Mouse (Mus musculus): ENCODE results near the gene Prr7. TPM values are rescaled to one million over a fixed set of nuclear protein-coding genes. Genes with fewer than 3 reads are reported as not detected.
A peak's percentile ranks its signal among the peaks of the same experiment; 100 is the strongest.

Prr7 gene
- total and polyA plus RNA-seq, 2 experiments from 2014 or later: 7.8 to 108 TPM

GRCm38 (mm10) chr13:55483593-55483992, 19.5 kb downstream of the Prr7 start:
- no peaks in the 10 kb centered on the region for H3K9me3 ChIP-seq (ENCODE audit: low read length)

GRCm38 (mm10) chr13:55484520-55485088, 20.5 kb downstream of the Prr7 start:
- Histone ChIP-seq H3K4me1 (ENCODE audit: insufficient read depth) (peaks cover 24% of the 10 kb centered on the region), H3K4me2 (ENCODE audit: low read depth) (peak overlapping the region; percentile 97), H3K9me3 (ENCODE audit: low read length) (no peaks in the 10 kb centered on the region), H3K27me3 (ENCODE audit: insufficient read depth, low read length) (no peaks in the 10 kb centered on the region), H3K4me3 (ENCODE audit: low read depth, low read length) (peak overlapping the region; percentile 74), H3K27ac (ENCODE audit: low read depth, low read length) (peak overlapping the region; percentile 92), H3K9ac (peak overlapping the region; percentile 97), H3K36me3 (ENCODE audit: insufficient read depth) (peaks cover 36% of the 10 kb centered on the region)
- no peak for ATAC-seq
- 14% methylated on average over 7 of the region's 7 CpGs for WGBS
- no peak for DNase-seq
- TF ChIP-seq CTCF (IDR thresholded peaks at IDR 0.05; ENCODE audit: low read depth): no peak

More at GRCm38 (mm10) chr13:55483593-55483992, 19.5 kb downstream of the Prr7 start:
- Histone ChIP-seq H3K4me1 (ENCODE audit: insufficient read depth) (peaks cover 24% of the 10 kb centered on the region), H3K36me3 (ENCODE audit: insufficient read depth) (peaks cover 46% of the 10 kb centered on the region), H3K4me2 (ENCODE audit: low read depth) (peak overlapping the region; percentile 97), H3K9ac (peak overlapping the region; percentile 97), H3K27me3 (ENCODE audit: insufficient read depth, low read length) (no peaks in the 10 kb centered on the region), H3K4me3 (ENCODE audit: low read depth, low read length) (peak overlapping the region; percentile 74), H3K27ac (ENCODE audit: low read depth, low read length) (peak overlapping the region; percentile 92)
- TF ChIP-seq CTCF (IDR thresholded peaks at IDR 0.05; ENCODE audit: low read depth): no peak
- 4% methylated on average over 15 of the region's 15 CpGs for WGBS
- peak; percentile 95 for DNase-seq
- peak; percentile 85 for ATAC-seq

- H3K4me2 ChIP-seq (ENCODE audit: low read depth): peak overlapping the region; percentile 97
- TF ChIP-seq CTCF (IDR thresholded peaks at IDR 0.05; ENCODE audit: low read depth): no peak
- H3K36me3 ChIP-seq (ENCODE audit: insufficient read depth): peaks cover 20% of the 10 kb centered on the region
- DNase-seq: no peak
- no peaks in the 10 kb centered on the region for H3K9me3 ChIP-seq (ENCODE audit: low read length)
- H3K27me3 ChIP-seq (ENCODE audit: insufficient read depth, low read length): no peaks in the 10 kb centered on the region
- no peak for ATAC-seq
- H3K9ac ChIP-seq: peak overlapping the region; percentile 97
- peaks cover 24% of the 10 kb centered on the region for H3K4me1 ChIP-seq (ENCODE audit: insufficient read depth)
- peak overlapping the region; percentile 97 for H3K27ac ChIP-seq (ENCODE audit: low read depth, low read length)
- 21% methylated on average over 14 of the region's 14 CpGs for WGBS
- peak overlapping the region; percentile 74 for H3K4me3 ChIP-seq (ENCODE audit: low read depth, low read length)
Measured at GRCm38 (mm10) chr13:55486029-55486794, 22.1 kb downstream of the Prr7 start.

- Histone ChIP-seq H3K27me3 (ENCODE audit: insufficient read depth, low read length) (no peaks in the 10 kb centered on the region), H3K9me3 (ENCODE audit: low read length) (no peaks in the 10 kb centered on the region), H3K4me2 (ENCODE audit: low read depth) (peak overlapping the region; percentile 97), H3K4me3 (ENCODE audit: low read depth, low read length) (peak overlapping the region; percentile 74), H3K27ac (ENCODE audit: low read depth, low read length) (peak overlapping the region; percentile 97), H3K4me1 (ENCODE audit: insufficient read depth) (peaks cover 24% of the 10 kb centered on the region), H3K36me3 (ENCODE audit: insufficient read depth) (peaks cover 12% of the 10 kb centered on the region), H3K9ac (peak overlapping the region; percentile 97)
- ATAC-seq (peak; percentile 32), DNase-seq (peak; percentile 75)
- TF ChIP-seq CTCF (IDR thresholded peaks at IDR 0.05; ENCODE audit: low read depth): no peak
- under 1% methylated on average over 29 of the region's 29 CpGs for WGBS
Measured at GRCm38 (mm10) chr13:55486916-55487577, 23.0 kb downstream of the Prr7 start.

GRCm38 (mm10) chr13:55487578-55488498, 23.8 kb downstream of the Prr7 start, which contains the start of gene Dbn1:
Dbn1 (minus strand) TSS chr13:55488111.
- H3K4me1 ChIP-seq (ENCODE audit: insufficient read depth): peaks cover 21% of the 10 kb centered on the region
- no peaks in the 10 kb centered on the region for H3K9me3 ChIP-seq (ENCODE audit: low read length)
- H3K4me3 ChIP-seq (ENCODE audit: low read depth, low read length): peak within 1 kb of the TSS; percentile 74
- H3K4me2 ChIP-seq (ENCODE audit: low read depth): peak within 1 kb of the TSS; percentile 97
- no peak for TF ChIP-seq CTCF (IDR thresholded peaks at IDR 0.05; ENCODE audit: low read depth)
- under 1% methylated on average over 41 of the region's 83 CpGs for WGBS
- H3K36me3 ChIP-seq (ENCODE audit: insufficient read depth): 0 out of 2 replicates have a peak, but pooled peaks cover 5% of the 10 kb centered on the region
- H3K27me3 ChIP-seq (ENCODE audit: insufficient read depth, low read length): no peaks in the 10 kb centered on the region
- peak within 1 kb of the TSS; percentile 97 for H3K9ac ChIP-seq
- ATAC-seq (peak; percentile 78), DNase-seq (peak; percentile 85)
- H3K27ac ChIP-seq (ENCODE audit: low read depth, low read length): peak within 1 kb of the TSS; percentile 97

- H3K9ac ChIP-seq: no peak overlapping the region
- ATAC-seq (no peak), DNase-seq (no peak)
- no peak for TF ChIP-seq CTCF (IDR thresholded peaks at IDR 0.05; ENCODE audit: low read depth)
- no peaks in the 10 kb centered on the region for H3K9me3 ChIP-seq (ENCODE audit: low read length)
- no peak overlapping the region for H3K4me3 ChIP-seq (ENCODE audit: low read depth, low read length)
- no peak overlapping the region for H3K27ac ChIP-seq (ENCODE audit: low read depth, low read length)
- WGBS: 34% methylated on average over 2 of the region's 2 CpGs
- H3K36me3 ChIP-seq (ENCODE audit: insufficient read depth): peaks cover 7% of the 10 kb centered on the region; the same call in 1 of the 2 replicates
- H3K4me1 ChIP-seq (ENCODE audit: insufficient read depth): peaks cover 22% of the 10 kb centered on the region
- no peaks in the 10 kb centered on the region for H3K27me3 ChIP-seq (ENCODE audit: insufficient read depth, low read length)
- no peak overlapping the region for H3K4me2 ChIP-seq (ENCODE audit: low read depth)
Measured at GRCm38 (mm10) chr13:55494257-55494656, 30.2 kb downstream of the Prr7 start.

All from forebrain, postnatal 0 days (tissue).